Comparison of ENCODE assay signal across 8 mouse cellular contexts in the genomic region with DNA sequence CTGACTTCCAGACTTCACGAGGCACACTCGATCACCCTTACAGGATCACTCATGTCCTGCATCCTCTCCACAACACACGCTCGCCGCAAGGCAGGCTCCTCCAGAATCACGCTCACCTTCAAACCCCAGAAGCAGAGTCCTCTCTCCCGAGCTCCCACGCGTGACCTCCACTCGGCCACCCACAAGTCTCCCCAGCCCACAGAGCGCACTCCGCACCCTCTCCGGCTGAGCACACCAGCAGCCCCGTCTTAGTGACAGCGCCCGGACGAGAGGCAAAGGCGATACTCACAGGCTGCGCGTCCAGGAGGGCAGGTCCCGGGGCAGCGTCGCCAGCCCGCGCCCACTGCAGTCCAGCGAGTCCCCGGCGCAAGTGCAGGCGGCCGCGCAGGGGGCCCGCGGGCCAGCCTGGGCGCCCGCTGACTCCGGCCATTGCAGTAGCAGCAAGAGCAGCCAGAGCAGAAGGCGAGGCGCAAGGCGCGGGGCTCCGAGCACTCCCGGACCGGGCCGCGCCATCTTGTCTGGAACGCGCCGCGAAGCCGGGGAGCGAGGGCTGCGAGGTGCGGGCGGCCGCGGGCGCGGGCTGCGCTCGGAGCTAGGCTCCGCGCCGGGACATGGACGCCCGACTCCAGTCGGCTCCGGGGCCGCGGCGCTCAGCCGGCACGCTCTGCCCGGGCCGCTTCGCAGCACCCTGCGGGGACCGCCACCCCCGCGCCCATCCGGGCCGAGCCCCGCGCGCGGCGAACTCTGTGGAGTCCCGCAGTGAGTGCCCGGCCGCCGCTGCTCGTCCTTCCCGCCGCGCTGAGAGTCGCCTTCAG. TPM values are rescaled to one million over a fixed set of nuclear protein-coding genes. Genes with fewer than 3 reads are reported as not detected.
DNase-seq lines count a peak whose midpoint lies in the region; ATAC-seq and TF ChIP-seq lines count a peak whose summit lies in the region.

No protein-coding gene starts in this region.

- H3K9me3 ChIP-seq in intestine, postnatal 0 days (ENCODE audit: control insufficient read depth) = no peaks in the 10 kb centered on the region
- H3K9me3 ChIP-seq in liver, embryonic 16.5 days (replicated peaks; ENCODE audit: control insufficient read depth, low read length) = no peaks in the 10 kb centered on the region

- H3K27me3 ChIP-seq in thymus, adult 2 months (ENCODE audit: control insufficient read depth, insufficient read depth, low read length) = no peaks in the 10 kb centered on the region
- H3K27me3 ChIP-seq in intestine, postnatal 0 days (replicated peaks; ENCODE audit: control insufficient read depth, insufficient read depth, low read length) = no peaks in the 10 kb centered on the region
- peaks cover 33% of the 10 kb centered on the region for H3K27me3 ChIP-seq in liver, embryonic 16.5 days (ENCODE audit: control insufficient read depth, insufficient read depth, low read depth, low read length)

- peak overlapping the region; percentile 77 for H3K4me2 ChIP-seq in intestine, postnatal 0 days (replicated peaks; ENCODE audit: low read depth)
- H3K4me2 ChIP-seq in liver, embryonic 16.5 days (ENCODE audit: low read depth, low read length) = peak overlapping the region; percentile 66

- H3K9ac ChIP-seq in intestine, postnatal 0 days (ENCODE audit: low read depth, low read length) = peak overlapping the region; percentile 91
- H3K9ac ChIP-seq in liver, embryonic 16.5 days (ENCODE audit: low read depth, low read length) = peak overlapping the region; percentile 78

- intact Hi-C loops in gastrocnemius, postnatal 14 days (cut with DNase I; ENCODE audit: low total_unique reads) = loop anchor here (5.0 kb wide), 1 partner anchor 52 kb away; no protein-coding TSS in a partner anchor

- TF ChIP-seq POLR2A in thymus, adult 2 months (IDR thresholded peaks at IDR 0.05; ENCODE audit: control insufficient read depth, extremely low read depth, insufficient read depth, low read length, poor library complexity) = no peak

- peak overlapping the region; percentile 93 for H3K4me3 ChIP-seq in thymus, adult 2 months (ENCODE audit: control insufficient read depth, insufficient read depth, low read length)
- peak overlapping the region; percentile 94 for H3K4me3 ChIP-seq in intestine, postnatal 0 days (ENCODE audit: low read depth, low read length)
- H3K4me3 ChIP-seq in liver, embryonic 16.5 days (ENCODE audit: low read depth, low read length) = peak overlapping the region; percentile 74

- H3K36me3 ChIP-seq in thymus, adult 2 months (ENCODE audit: control insufficient read depth, insufficient read depth, low read length) = no peaks in the 10 kb centered on the region
- no peaks in the 10 kb centered on the region for H3K36me3 ChIP-seq in intestine, postnatal 0 days (ENCODE audit: control insufficient read depth, insufficient read depth)
- no peaks in the 10 kb centered on the region for H3K36me3 ChIP-seq in liver, embryonic 16.5 days (ENCODE audit: control insufficient read depth, insufficient read depth)

- 2% methylated on average over 95 of the region's 95 CpGs for WGBS in thymus, adult 2 months
- WGBS in intestine, postnatal 0 days = under 1% methylated on average over 70 of the region's 95 CpGs
- under 1% methylated on average over 83 of the region's 95 CpGs for WGBS in liver, embryonic 16.5 days (ENCODE audit: insufficient replicate concordance)

- peaks cover 23% of the 10 kb centered on the region for H3K4me1 ChIP-seq in thymus, adult 2 months (replicated peaks; ENCODE audit: control insufficient read depth, insufficient read depth, low read length)
- peaks cover 12% of the 10 kb centered on the region for H3K4me1 ChIP-seq in intestine, postnatal 0 days (replicated peaks; ENCODE audit: control insufficient read depth, insufficient read depth, low read length)
- H3K4me1 ChIP-seq in liver, embryonic 16.5 days (ENCODE audit: control insufficient read depth, low read depth, low read length) = peaks cover 3% of the 10 kb centered on the region

- TF ChIP-seq CTCF in thymus, adult 2 months (IDR thresholded peaks at IDR 0.05; ENCODE audit: borderline replicate concordance, control insufficient read depth, extremely low read depth, insufficient read depth, low read length, poor library complexity) = no peak
- no peak for TF ChIP-seq CTCF in intestine, postnatal 0 days (IDR thresholded peaks at IDR 0.05; ENCODE audit: low read depth)

- no peak overlapping the region for H3K27ac ChIP-seq in thymus, adult 2 months (ENCODE audit: control insufficient read depth, insufficient read depth, low read length)
- peak overlapping the region; percentile 88 for H3K27ac ChIP-seq in intestine, postnatal 0 days (ENCODE audit: low read depth, low read length)
- H3K27ac ChIP-seq in liver, embryonic 16.5 days (ENCODE audit: low read length) = peak overlapping the region; percentile 69

- ATAC-seq in intestine, postnatal 0 days = peak; percentile 15
- ATAC-seq in liver, embryonic 16.5 days (ENCODE audit: low read depth) = peak; percentile 9

- peak; percentile 45 for DNase-seq in thymus, adult 2 months
- no peak for DNase-seq in thymus, postnatal 0 days (ENCODE audit: low spot score)
- DNase-seq in cerebellum, adult 9-10 months = peak; percentile 60
- peak; percentile 63 for DNase-seq in gastrocnemius, postnatal 14 days
- peak; percentile 28 for DNase-seq in retina, postnatal 7 days (ENCODE audit: low read depth, low spot score)
- DNase-seq in layer of hippocampus, adult 8-10 months (ENCODE audit: low spot score in 2 of 2) = no peak

RNA-seq across cellular contexts. Expression of gene Lrig1, which starts 0.6 kb away (rescaled TPM):
- polyA plus RNA-seq in thymus, adult 2 months (2012; rRNA removed) = 58.7 and 62.1 TPM in 2 replicates
- polyA plus RNA-seq in thymus, postnatal 0 days (2015; fragmentation: Nextera tagmentation; extraction: Ambion mirVana) = 6.6 and 6.8 TPM in 2 replicates
- 10 to 100 TPM; 39.7 to 49.4 TPM for total RNA-seq in gastrocnemius, postnatal 14 days (2021)
- polyA plus RNA-seq in intestine, postnatal 0 days (2015; fragmentation: Nextera tagmentation; extraction: Ambion mirVana) = 13.3 and 13.4 TPM in 2 replicates
- polyA plus RNA-seq in liver, embryonic 16.5 days (2015; fragmentation: Nextera tagmentation; extraction: Ambion mirVana) = 2.7 and 4.5 TPM in 2 replicates
- 10 to 100 TPM; 25.4 to 44.9 (median 33.5) TPM for total RNA-seq in layer of hippocampus, adult 8-10 months (2022)

Comparison
In these comparisons a context has a peak if more than half of its experiments do, and no peak if none do; other contexts are left out.
1. DNase-seq: peak in thymus, adult 2 months (single experiment), cerebellum, adult 9-10 months (single experiment), gastrocnemius, postnatal 14 days (single experiment) and retina, postnatal 7 days (single experiment); none in thymus, postnatal 0 days (single experiment) and layer of hippocampus, adult 8-10 months (0 of 2).
2. Peak in every context shown above with its lines, with median percentiles within 50 percentile points of each other: H3K4me3 ChIP-seq.